Mouse (Mus musculus) spleen, adult 12 weeks (tissue): ENCODE data around the gene Gm49373.
A peak's percentile ranks its signal among the peaks of the same experiment; 100 is the strongest.
"Not testable (repeated sequence)": the region's sequence is repeated elsewhere in the genome, so short reads cannot be mapped to it uniquely, and the experiment has no call there.

ENCODE experiments used
- DNase-seq: peaks from one replicate; pipeline ENCODE4 v3.0.0; 2022; ENCODE audit warnings: low spot score

Gm49373 gene

GRCm38 (mm10) chr9:21072641-21073040 is 255 bp downstream of the Gm49373 start:
- DNase-seq, result no peak

- no peak for DNase-seq
Observed at GRCm38 (mm10) chr9:21067006-21067684, 5.8 kb downstream of the Gm49373 start, which contains the start of gene Zglp1. Zglp1 (minus strand) TSS chr9:21067093.

GRCm38 (mm10) chr9:21062928-21063327 is 10.0 kb downstream of the Gm49373 start:
- no peak for DNase-seq

- DNase-seq, result no peak
Observed at GRCm38 (mm10) chr9:21051578-21051977, 21.3 kb downstream of the Gm49373 start.

- no peak for DNase-seq
Observed at GRCm38 (mm10) chr9:21045235-21045634, 27.7 kb downstream of the Gm49373 start.

- DNase-seq, result not testable (repeated sequence)
Observed at GRCm38 (mm10) chr9:21044785-21045184, 28.1 kb downstream of the Gm49373 start.

- no peak for DNase-seq
Observed at GRCm38 (mm10) chr9:21043563-21043962, 29.3 kb downstream of the Gm49373 start.

- DNase-seq, result no peak
Observed at GRCm38 (mm10) chr9:21041308-21041707, 31.6 kb downstream of the Gm49373 start.

GRCm38 (mm10) chr9:21039779-21040178 is 33.1 kb downstream of the Gm49373 start:
- DNase-seq, result no peak

GRCm38 (mm10) chr9:21037481-21037891 is 35.4 kb downstream of the Gm49373 start:
- no peak for DNase-seq

- DNase-seq, result no peak
Observed at GRCm38 (mm10) chr9:21036666-21037065, 36.2 kb downstream of the Gm49373 start.

GRCm38 (mm10) chr9:21036161-21036560 is 36.7 kb downstream of the Gm49373 start:
- DNase-seq, result no peak

- no peak for DNase-seq
Observed at GRCm38 (mm10) chr9:21035586-21035985, 37.3 kb downstream of the Gm49373 start.

GRCm38 (mm10) chr9:21034481-21035085 is 38.3 kb downstream of the Gm49373 start:
- no peak for DNase-seq

- peak; percentile 88 for DNase-seq
Observed at GRCm38 (mm10) chr9:21033136-21033535, 39.8 kb downstream of the Gm49373 start.

GRCm38 (mm10) chr9:21032491-21032890 is 40.4 kb downstream of the Gm49373 start:
- no peak for DNase-seq

- DNase-seq, result peak; percentile 52
Observed at GRCm38 (mm10) chr9:21031896-21032351, 41.0 kb downstream of the Gm49373 start, which contains the start of gene Icam5. Icam5 (plus strand) TSS chr9:21032073.

- peak; percentile 59 for DNase-seq
Observed at GRCm38 (mm10) chr9:21031251-21031895, 41.5 kb downstream of the Gm49373 start.

GRCm38 (mm10) chr9:21030781-21031250 is 42.1 kb downstream of the Gm49373 start:
- peak; percentile 79 for DNase-seq

GRCm38 (mm10) chr9:21030055-21030600 is 42.8 kb downstream of the Gm49373 start:
- DNase-seq, result no peak

- DNase-seq, result peak; percentile 85
Observed at GRCm38 (mm10) chr9:21029291-21030054, 43.4 kb downstream of the Gm49373 start, which contains the start of gene Icam4. Icam4 (plus strand) TSS chr9:21029373.
